Mouse (Mus musculus): ENCODE data around the gene Ttc28. TPM values are rescaled to one million over a fixed set of nuclear protein-coding genes. Genes with fewer than 3 reads are reported as not detected.

Ttc28 gene
- total RNA-seq, 1 experiment: 5.8 TPM

- H3K36me3 ChIP-seq (ENCODE audit: control insufficient read depth, insufficient read depth, low read length, poor library complexity, severe bottlenecking): no peaks in the 10 kb centered on the region
- in situ Hi-C loops (cut with MboI; ENCODE audit: low sequenced_read_pairs in 2 of 2, unreplicated experiment in 2 of 2): no loop called here
- no peak for DNase-seq (ENCODE audit: low read depth, low spot score)
- H3K4me1 ChIP-seq (ENCODE audit: control insufficient read depth in 2 of 2, insufficient read depth in 2 of 2, low read length in 2 of 2, poor library complexity in 1 of 2): no peaks in the 10 kb centered on the region
- H3K4me3 ChIP-seq (ENCODE audit: insufficient read depth in 1 of 2, low read depth in 1 of 2, low read length in 2 of 2, poor library complexity in 1 of 2, severe bottlenecking in 1 of 2): no peak overlapping the region
- H3K9me3 ChIP-seq (ENCODE audit: control insufficient read depth, insufficient read depth, low read depth, low read length): no peaks in the 10 kb centered on the region
- H3K27ac ChIP-seq (ENCODE audit: insufficient read depth, low read depth, low read length, poor library complexity, severe bottlenecking): no peak overlapping the region
- no peak overlapping the region for H3K9ac ChIP-seq (ENCODE audit: insufficient read depth, low read depth, low read length, poor library complexity, severe bottlenecking)
- TF ChIP-seq ZC3H11A (IDR thresholded peaks at IDR 0.05; ENCODE audit: borderline replicate concordance, low read depth, low read length) (no peak), MAFK (IDR thresholded peaks at IDR 0.05; ENCODE audit: insufficient read depth, low read depth, low read length) (no peak), ZNF384 (IDR thresholded peaks at IDR 0.05; ENCODE audit: low read depth, low read length) (no peak), CHD2 (IDR thresholded peaks at IDR 0.05; ENCODE audit: low read depth, low read length) (no peak), HCFC1 (IDR thresholded peaks at IDR 0.05; ENCODE audit: borderline replicate concordance, insufficient read depth, low read length) (no peak)
Measured at GRCm38 (mm10) chr5:111313833-111314232, 434.2 kb downstream of the Ttc28 start.

GRCm38 (mm10) chr5:111315061-111315460 lies 435.5 kb downstream of the Ttc28 start:
- in situ Hi-C loops (cut with MboI; ENCODE audit: low sequenced_read_pairs in 2 of 2, unreplicated experiment in 2 of 2): no loop called here
- TF ChIP-seq MAFK (IDR thresholded peaks at IDR 0.05; ENCODE audit: insufficient read depth, low read depth, low read length): no peak
- no peak for TF ChIP-seq ZNF384 (IDR thresholded peaks at IDR 0.05; ENCODE audit: low read depth, low read length)
- no peak for TF ChIP-seq CHD2 (IDR thresholded peaks at IDR 0.05; ENCODE audit: low read depth, low read length)
- TF ChIP-seq HCFC1 (IDR thresholded peaks at IDR 0.05; ENCODE audit: borderline replicate concordance, insufficient read depth, low read length): no peak
- no peak for TF ChIP-seq ZC3H11A (IDR thresholded peaks at IDR 0.05; ENCODE audit: borderline replicate concordance, low read depth, low read length)
- Histone ChIP-seq H3K27ac (ENCODE audit: insufficient read depth, low read depth, low read length, poor library complexity, severe bottlenecking) (no peak overlapping the region), H3K4me1 (ENCODE audit: control insufficient read depth in 2 of 2, insufficient read depth in 2 of 2, low read length in 2 of 2, poor library complexity in 1 of 2) (no peaks in the 10 kb centered on the region), H3K36me3 (ENCODE audit: control insufficient read depth, insufficient read depth, low read length, poor library complexity, severe bottlenecking) (no peaks in the 10 kb centered on the region), H3K9me3 (ENCODE audit: control insufficient read depth, insufficient read depth, low read depth, low read length) (no peaks in the 10 kb centered on the region), H3K4me3 (ENCODE audit: insufficient read depth in 1 of 2, low read depth in 1 of 2, low read length in 2 of 2, poor library complexity in 1 of 2, severe bottlenecking in 1 of 2) (no peak overlapping the region), H3K9ac (ENCODE audit: insufficient read depth, low read depth, low read length, poor library complexity, severe bottlenecking) (no peak overlapping the region)
- no peak for DNase-seq (ENCODE audit: low read depth, low spot score)

- no peak overlapping the region for H3K9ac ChIP-seq (ENCODE audit: insufficient read depth, low read depth, low read length, poor library complexity, severe bottlenecking)
- TF ChIP-seq CHD2 (IDR thresholded peaks at IDR 0.05; ENCODE audit: low read depth, low read length) (no peak), ZC3H11A (IDR thresholded peaks at IDR 0.05; ENCODE audit: borderline replicate concordance, low read depth, low read length) (no peak), MAFK (IDR thresholded peaks at IDR 0.05; ENCODE audit: insufficient read depth, low read depth, low read length) (no peak), HCFC1 (IDR thresholded peaks at IDR 0.05; ENCODE audit: borderline replicate concordance, insufficient read depth, low read length) (no peak), ZNF384 (IDR thresholded peaks at IDR 0.05; ENCODE audit: low read depth, low read length) (no peak)
- H3K36me3 ChIP-seq (ENCODE audit: control insufficient read depth, insufficient read depth, low read length, poor library complexity, severe bottlenecking): no peaks in the 10 kb centered on the region
- no peak overlapping the region for H3K27ac ChIP-seq (ENCODE audit: insufficient read depth, low read depth, low read length, poor library complexity, severe bottlenecking)
- DNase-seq (ENCODE audit: low read depth, low spot score): no peak
- no peak overlapping the region for H3K4me3 ChIP-seq (ENCODE audit: insufficient read depth in 1 of 2, low read depth in 1 of 2, low read length in 2 of 2, poor library complexity in 1 of 2, severe bottlenecking in 1 of 2)
- H3K9me3 ChIP-seq (ENCODE audit: control insufficient read depth, insufficient read depth, low read depth, low read length): no peaks in the 10 kb centered on the region
- in situ Hi-C loops (cut with MboI; ENCODE audit: low sequenced_read_pairs in 2 of 2, unreplicated experiment in 2 of 2): no loop called here
- no peaks in the 10 kb centered on the region for H3K4me1 ChIP-seq (ENCODE audit: control insufficient read depth in 2 of 2, insufficient read depth in 2 of 2, low read length in 2 of 2, poor library complexity in 1 of 2)
Measured at GRCm38 (mm10) chr5:111317526-111317925, 437.9 kb downstream of the Ttc28 start.

GRCm38 (mm10) chr5:111318946-111319345 lies 439.3 kb downstream of the Ttc28 start:
- H3K9me3 ChIP-seq (ENCODE audit: control insufficient read depth, insufficient read depth, low read depth, low read length): no peaks in the 10 kb centered on the region
- no peaks in the 10 kb centered on the region for H3K4me1 ChIP-seq (ENCODE audit: control insufficient read depth in 2 of 2, insufficient read depth in 2 of 2, low read length in 2 of 2, poor library complexity in 1 of 2)
- H3K36me3 ChIP-seq (ENCODE audit: control insufficient read depth, insufficient read depth, low read length, poor library complexity, severe bottlenecking): no peaks in the 10 kb centered on the region
- H3K9ac ChIP-seq (ENCODE audit: insufficient read depth, low read depth, low read length, poor library complexity, severe bottlenecking): no peak overlapping the region
- no peak overlapping the region for H3K4me3 ChIP-seq (ENCODE audit: insufficient read depth in 1 of 2, low read depth in 1 of 2, low read length in 2 of 2, poor library complexity in 1 of 2, severe bottlenecking in 1 of 2)
- in situ Hi-C loops (cut with MboI; ENCODE audit: low sequenced_read_pairs in 2 of 2, unreplicated experiment in 2 of 2): no loop called here
- no peak for DNase-seq (ENCODE audit: low read depth, low spot score)
- TF ChIP-seq ZNF384 (IDR thresholded peaks at IDR 0.05; ENCODE audit: low read depth, low read length) (no peak), CHD2 (IDR thresholded peaks at IDR 0.05; ENCODE audit: low read depth, low read length) (no peak), MAFK (IDR thresholded peaks at IDR 0.05; ENCODE audit: insufficient read depth, low read depth, low read length) (no peak), ZC3H11A (IDR thresholded peaks at IDR 0.05; ENCODE audit: borderline replicate concordance, low read depth, low read length) (no peak), HCFC1 (IDR thresholded peaks at IDR 0.05; ENCODE audit: borderline replicate concordance, insufficient read depth, low read length) (no peak)
- H3K27ac ChIP-seq (ENCODE audit: insufficient read depth, low read depth, low read length, poor library complexity, severe bottlenecking): no peak overlapping the region

- no peak for DNase-seq (ENCODE audit: low read depth, low spot score)
- Histone ChIP-seq H3K9ac (ENCODE audit: insufficient read depth, low read depth, low read length, poor library complexity, severe bottlenecking) (no peak overlapping the region), H3K9me3 (ENCODE audit: control insufficient read depth, insufficient read depth, low read depth, low read length) (no peaks in the 10 kb centered on the region), H3K27ac (ENCODE audit: insufficient read depth, low read depth, low read length, poor library complexity, severe bottlenecking) (no peak overlapping the region), H3K36me3 (ENCODE audit: control insufficient read depth, insufficient read depth, low read length, poor library complexity, severe bottlenecking) (no peaks in the 10 kb centered on the region), H3K4me3 (ENCODE audit: insufficient read depth in 1 of 2, low read depth in 1 of 2, low read length in 2 of 2, poor library complexity in 1 of 2, severe bottlenecking in 1 of 2) (no peak overlapping the region), H3K4me1 (ENCODE audit: control insufficient read depth in 2 of 2, insufficient read depth in 2 of 2, low read length in 2 of 2, poor library complexity in 1 of 2) (no peaks in the 10 kb centered on the region)
- in situ Hi-C loops (cut with MboI; ENCODE audit: low sequenced_read_pairs in 2 of 2, unreplicated experiment in 2 of 2): no loop called here
- TF ChIP-seq MAFK (IDR thresholded peaks at IDR 0.05; ENCODE audit: insufficient read depth, low read depth, low read length) (no peak), CHD2 (IDR thresholded peaks at IDR 0.05; ENCODE audit: low read depth, low read length) (no peak)
Measured at GRCm38 (mm10) chr5:111325813-111326212, 446.2 kb downstream of the Ttc28 start.
